Mouse (Mus musculus) CH12.LX (cell line): ENCODE results near the gene Hoxb7. TPM values are rescaled to one million over a fixed set of nuclear protein-coding genes. Genes with fewer than 3 reads are reported as not detected.

ENCODE experiments used
- DNase-seq: peaks from one replicate; pipeline ENCODE4 v3.0.0-alpha.2; 2013; ENCODE audit errors: extremely low read depth
- H3K27ac ChIP-seq: 2 replicates; pipeline ENCODE4 v1.5.1; 2012; ENCODE audit warnings: low read depth, mild to moderate bottlenecking, control low read depth, moderate library complexity; ENCODE audit not compliant: insufficient read depth
- H3K27me3 ChIP-seq: replicated peaks from 2 replicates; pipeline ENCODE3; 2012; ENCODE audit warnings: inconsistent platforms
- H3K36me3 ChIP-seq, 2 experiments: replicated peaks in 1 of 2; 2 replicates each; pipeline versions ENCODE3 to v1.6.1; 2012; ENCODE audit warnings: inconsistent platforms in 1 of 2, low read length in 1 of 2, mild to moderate bottlenecking in 1 of 2, mixed read lengths in 1 of 2, moderate library complexity in 1 of 2; ENCODE audit not compliant: control insufficient read depth in 1 of 2, insufficient read depth in 1 of 2
- H3K4me1 ChIP-seq, 2 experiments: 2 replicates each; pipeline ENCODE4 v1.6.1; 2012; ENCODE audit warnings: inconsistent platforms in 1 of 2, moderate library complexity in 1 of 2; ENCODE audit not compliant: insufficient read depth in 2 of 2, control insufficient read depth in 1 of 2
- H3K4me2 ChIP-seq: 2 replicates; pipeline ENCODE4 v1.6.1; 2012; ENCODE audit warnings: low read depth, mild to moderate bottlenecking, control low read depth; ENCODE audit not compliant: poor library complexity, insufficient read depth, severe bottlenecking
- H3K4me3 ChIP-seq, 3 experiments: fragments of 150-350 bp in 1 of 3; sonication (generic) in 1 of 3; replicated peaks in 1 of 3; 2 replicates each; pipeline versions ENCODE3 to v1.5.1; 2011 to 2012; ENCODE audit warnings: low read depth in 2 of 3, low read length in 2 of 3, mild to moderate bottlenecking in 2 of 3, moderate library complexity in 2 of 3, control low read depth in 1 of 3, improper control_type of control experiment in 1 of 3, inconsistent platforms in 1 of 3, mixed read lengths in 1 of 3; ENCODE audit not compliant: poor library complexity in 1 of 3
- H3K79me2 ChIP-seq: replicated peaks from 2 replicates; pipeline ENCODE4 v1.6.1; 2012; ENCODE audit warnings: mild to moderate bottlenecking, moderate library complexity; ENCODE audit not compliant: control insufficient read depth, poor library complexity, insufficient read depth, severe bottlenecking; ENCODE audit errors: extremely low read depth
- H3K9ac ChIP-seq: 2 replicates; pipeline ENCODE4 v1.6.1; 2012; ENCODE audit warnings: low read depth, mild to moderate bottlenecking, control low read depth, moderate library complexity; ENCODE audit not compliant: insufficient read depth
- H3K9me3 ChIP-seq: replicated peaks from 2 replicates; pipeline ENCODE3; 2012; ENCODE audit warnings: low read length, inconsistent platforms, mixed read lengths
- CTCF ChIP-seq, 2 experiments: IDR thresholded peaks in 1 of 2; conservative IDR thresholded peaks in 1 of 2; 2 replicates each; pipeline ENCODE4 v1.5.1; 2011 to 2012; ENCODE audit warnings: low read depth in 2 of 2, low read length in 2 of 2, improper control_type of control experiment in 1 of 2, inconsistent platforms in 1 of 2, mild to moderate bottlenecking in 1 of 2, moderate library complexity in 1 of 2
- IRF4 ChIP-seq: IDR thresholded peaks from 2 replicates; pipeline ENCODE4 v1.6.1; 2014; ENCODE audit warnings: low read depth, mild to moderate bottlenecking, inconsistent platforms, low read length, improper control_type of control experiment
- JUN ChIP-seq: IDR thresholded peaks from 2 replicates; pipeline ENCODE4 v1.6.1; 2011; ENCODE audit warnings: low read depth, mild to moderate bottlenecking, low read length, improper control_type of control experiment, moderate library complexity; ENCODE audit not compliant: insufficient read depth
- JUND ChIP-seq: conservative IDR thresholded peaks from 2 replicates; pipeline ENCODE4 v1.6.1; 2011; ENCODE audit warnings: low read depth, low read length, improper control_type of control experiment
- MAFK ChIP-seq: IDR thresholded peaks from 2 replicates; pipeline ENCODE4 v1.6.1; 2011; ENCODE audit warnings: low read length, improper control_type of control experiment; ENCODE audit not compliant: insufficient replicate concordance
- MAZ ChIP-seq: IDR thresholded peaks from 2 replicates; pipeline ENCODE4 v1.6.1; 2012; ENCODE audit warnings: low read depth, mild to moderate bottlenecking, inconsistent platforms, low read length, improper control_type of control experiment, moderate library complexity
- MXI1 ChIP-seq: IDR thresholded peaks from 2 replicates; pipeline ENCODE4 v1.6.1; 2011; ENCODE audit warnings: mild to moderate bottlenecking, low read depth, low read length, improper control_type of control experiment
- NELFE ChIP-seq: IDR thresholded peaks from 2 replicates; pipeline ENCODE4 v1.6.1; 2011; ENCODE audit warnings: low read depth, low read length, improper control_type of control experiment
- NRF1 ChIP-seq: IDR thresholded peaks from 2 replicates; pipeline ENCODE4 v1.6.1; 2014; ENCODE audit warnings: low read depth, mild to moderate bottlenecking, inconsistent platforms, low read length, improper control_type of control experiment, moderate library complexity
- PAX5 ChIP-seq: IDR thresholded peaks from 2 replicates; pipeline ENCODE4 v1.6.1; 2012; ENCODE audit warnings: low read length, inconsistent platforms, mixed read lengths
- POLR2AphosphoS2 ChIP-seq: IDR thresholded peaks from 2 replicates; pipeline ENCODE4 v1.6.1; 2011; ENCODE audit warnings: low read depth, low read length, improper control_type of control experiment
- RAD21 ChIP-seq: IDR thresholded peaks from 2 replicates; pipeline ENCODE4 v1.6.1; 2011; ENCODE audit warnings: low read depth, mild to moderate bottlenecking, low read length, improper control_type of control experiment, moderate library complexity
- RCOR1 ChIP-seq: conservative IDR thresholded peaks from 2 replicates; pipeline ENCODE4 v1.6.1; 2012; ENCODE audit warnings: low read depth, mild to moderate bottlenecking, inconsistent platforms, low read length, improper control_type of control experiment
- TBP ChIP-seq: conservative IDR thresholded peaks from 2 replicates; pipeline ENCODE4 v1.6.1; 2011; ENCODE audit warnings: low read depth, low read length, improper control_type of control experiment
- TCF12 ChIP-seq: IDR thresholded peaks from 2 replicates; pipeline ENCODE4 v1.6.1; 2014; ENCODE audit warnings: low read depth, mild to moderate bottlenecking, inconsistent platforms, low read length, improper control_type of control experiment
- USF1 ChIP-seq: IDR thresholded peaks from 2 replicates; pipeline ENCODE4 v1.6.1; 2014; ENCODE audit warnings: low read depth, mild to moderate bottlenecking, inconsistent platforms, low read length, improper control_type of control experiment
- ZC3H11A ChIP-seq: IDR thresholded peaks from 2 replicates; pipeline ENCODE4 v1.6.1; 2012; ENCODE audit warnings: low read depth, mild to moderate bottlenecking, inconsistent platforms, low read length, improper control_type of control experiment
- ZMIZ1 ChIP-seq: IDR thresholded peaks from 2 replicates; pipeline ENCODE4 v1.6.1; 2012; ENCODE audit warnings: low read depth, mild to moderate bottlenecking, inconsistent platforms, low read length, improper control_type of control experiment
- ZNF384 ChIP-seq: IDR thresholded peaks from 2 replicates; pipeline ENCODE4 v1.6.1; 2012; ENCODE audit warnings: low read depth, low read length, improper control_type of control experiment, inconsistent platforms
- dilution Hi-C: fragments of 300-500 bp; cut with MboI; formaldehyde crosslinking; loops from 2 replicates; pipeline ENCODE4 v1.14.3; 2020; ENCODE audit warnings: low sequenced_read_pairs; ENCODE audit not compliant: extremely low pct_unique_long_range_greater_than_20kb, extremely low pct_ligation_motif_present
- in situ Hi-C: fragments of 300-500 bp; cut with MboI; formaldehyde crosslinking; loops from 3 replicates; pipeline ENCODE4 v1.14.3; 2019; ENCODE audit warnings: low sequenced_read_pairs, low pct_ligation_motif_present, low pct_unique_long_range_greater_than_20kb, mixed read lengths
- polyA plus RNA-seq: library from polyadenylated mRNA; unstranded; fragments of >175 nt; gene quantifications from 2 replicates; pipeline ENCODE4 v1.2.1, GENCODE M21; 2012; ENCODE audit warnings: low read depth; ENCODE audit not compliant: insufficient read length
- total RNA-seq, 2 experiments: library from RNA; depleted of rRNA; stranded (reverse); fragments of 300-350 nt in 1 of 2; fragments of >200 nt in 1 of 2; gene quantifications; 2 replicates each; pipeline ENCODE4 v1.2.3; 2012 to 2014

Hoxb7 gene
- total and polyA plus RNA-seq, 3 experiments, result not detected

DNA sequence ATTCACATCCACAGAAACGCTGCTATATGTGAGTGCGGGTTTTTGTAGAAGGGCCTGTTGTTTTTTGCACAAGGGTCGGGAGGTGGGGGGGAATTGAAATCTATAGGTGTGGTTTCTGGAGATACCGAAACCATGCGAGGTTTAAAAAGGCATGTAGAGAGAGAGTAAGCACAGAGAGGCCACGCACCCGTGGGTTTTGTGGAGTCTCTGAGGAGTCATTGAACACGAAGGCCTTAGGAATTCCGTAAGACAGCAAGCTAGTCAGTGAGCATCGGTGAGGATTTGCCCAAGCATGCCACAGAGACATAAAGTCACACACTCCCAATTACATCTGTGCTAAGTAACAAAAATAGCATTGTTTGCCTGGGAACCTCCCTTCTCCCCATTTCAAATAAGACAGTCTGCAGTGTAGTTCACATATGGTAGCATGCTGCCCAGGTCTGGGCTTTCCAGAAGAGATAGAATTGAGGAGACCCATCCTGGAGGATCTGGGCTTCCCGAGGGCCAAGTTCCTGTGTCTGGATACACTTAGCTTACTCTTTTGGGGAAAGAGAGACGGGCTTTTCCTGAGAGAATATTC is 33.8 kb upstream of the Hoxb7 start:
- no peaks in the 10 kb centered on the region for H3K9me3 ChIP-seq
- dilution Hi-C loops, result no loop called here
- no peaks in the 10 kb centered on the region for H3K79me2 ChIP-seq
- H3K27me3 ChIP-seq, result peaks cover 85% of the 10 kb centered on the region
- H3K36me3 ChIP-seq, result no peaks in the 10 kb centered on the region
- in situ Hi-C loops, result no loop called here
- no peak for DNase-seq
- H3K9ac ChIP-seq, result no peak overlapping the region
- no peak overlapping the region for H3K4me2 ChIP-seq
- H3K27ac ChIP-seq, result no peak overlapping the region
- no peaks in the 10 kb centered on the region for H3K4me1 ChIP-seq
- no peak for TF ChIP-seq USF1
- TF ChIP-seq MAFK, result no peak
- no peak for TF ChIP-seq MAZ
- H3K4me3 ChIP-seq, result no peak overlapping the region

GRCm38 (mm10) chr11:96254221-96254620 is 32.2 kb upstream of the Hoxb7 start:
- H3K4me2 ChIP-seq, result peak overlapping the region; percentile 19; the same call in 1 of the 2 replicates
- in situ Hi-C loops, result no loop called here
- no peaks in the 10 kb centered on the region for H3K36me3 ChIP-seq
- H3K9ac ChIP-seq, result no peak overlapping the region
- peaks cover 96% of the 10 kb centered on the region for H3K27me3 ChIP-seq
- no peak overlapping the region for H3K27ac ChIP-seq
- no peak for DNase-seq
- peaks cover 7 to 14% of the 10 kb centered on the region in 2 experiments; a peak in 3 of 4 replicates for H3K4me1 ChIP-seq
- no peaks in the 10 kb centered on the region for H3K9me3 ChIP-seq
- no peak for TF ChIP-seq PAX5
- no peak for TF ChIP-seq MAZ
- no peak for TF ChIP-seq TBP
- TF ChIP-seq JUN, result no peak
- no peak for TF ChIP-seq ZMIZ1
- TF ChIP-seq NELFE, result no peak
- no peak for TF ChIP-seq ZC3H11A
- no peak for TF ChIP-seq JUND
- H3K4me3 ChIP-seq, result no peak overlapping the region
- no peaks in the 10 kb centered on the region for H3K79me2 ChIP-seq
- dilution Hi-C loops, result no loop called here

DNA sequence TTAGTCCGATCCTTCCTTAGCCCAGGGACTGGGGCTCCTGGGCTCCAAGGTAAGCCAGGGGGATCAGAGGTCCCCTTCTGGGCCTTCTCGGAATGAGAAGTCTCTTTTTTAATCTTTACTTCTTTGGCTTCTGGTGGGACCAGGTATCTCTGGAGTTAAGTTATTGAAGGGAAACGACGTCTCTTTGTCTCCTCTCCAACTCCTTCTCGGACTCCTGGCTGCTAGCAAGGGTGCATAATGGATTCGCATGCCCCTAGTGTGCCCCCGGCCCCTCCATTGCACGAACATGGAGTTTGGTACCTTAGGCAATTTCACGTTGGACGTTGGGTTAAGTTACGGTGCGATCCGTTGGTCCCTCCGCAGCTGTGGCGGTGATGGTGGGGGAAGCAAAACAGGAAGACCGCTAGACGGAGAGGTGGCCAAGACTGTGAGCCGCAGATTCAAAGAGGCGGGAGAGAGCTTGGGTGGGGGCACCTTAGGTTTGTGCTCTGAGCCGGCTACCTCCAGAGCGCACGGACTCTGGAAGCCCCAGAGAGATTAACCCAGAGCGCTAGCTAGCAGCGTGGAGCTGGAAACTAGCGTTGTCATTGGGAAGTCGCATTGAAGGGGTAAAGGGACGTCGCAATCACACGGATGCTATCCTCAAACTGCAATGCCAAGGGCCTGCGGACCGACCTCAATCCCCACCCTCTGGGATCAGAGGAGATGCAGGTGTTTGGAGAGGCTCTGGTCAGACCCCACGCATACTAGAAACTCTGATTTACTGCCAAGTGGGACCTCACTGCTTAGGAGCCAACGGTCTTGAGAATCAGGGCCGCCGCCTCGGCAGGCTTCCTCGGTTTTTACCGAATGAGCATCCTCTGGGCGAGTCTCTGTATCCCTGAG is 31.1 kb upstream of the Hoxb7 start:
- DNase-seq, result no peak
- peaks cover 7 to 14% of the 10 kb centered on the region in 2 experiments; a peak in 3 of 4 replicates for H3K4me1 ChIP-seq
- TF ChIP-seq ZNF384, result no peak
- no peak for TF ChIP-seq NRF1
- TF ChIP-seq MAZ, result no peak
- TF ChIP-seq CTCF (conservative IDR thresholded peaks at IDR 0.05 in 1 of 2, IDR thresholded peaks at IDR 0.05 in 1 of 2; ENCODE audit: low read depth in 2 of 2, low read length in 2 of 2), result no peak
- TF ChIP-seq POLR2AphosphoS2, result no peak
- TF ChIP-seq RAD21, result no peak
- no peak for TF ChIP-seq TCF12
- no peak for TF ChIP-seq MXI1
- TF ChIP-seq ZMIZ1, result no peak
- no peak for TF ChIP-seq IRF4
- TF ChIP-seq RCOR1, result no peak
- peaks cover 92% of the 10 kb centered on the region for H3K27me3 ChIP-seq
- no peak overlapping the region for H3K4me3 ChIP-seq
- H3K4me2 ChIP-seq, result no peak overlapping the region
- no peak overlapping the region for H3K27ac ChIP-seq
- in situ Hi-C loops, result no loop called here
- no peaks in the 10 kb centered on the region for H3K79me2 ChIP-seq
- H3K36me3 ChIP-seq, result no peaks in the 10 kb centered on the region
- no peak overlapping the region for H3K9ac ChIP-seq
- dilution Hi-C loops, result no loop called here
- H3K9me3 ChIP-seq, result no peaks in the 10 kb centered on the region
